Mouse (Mus musculus): ENCODE measurements around the gene Pla2g15. TPM values are rescaled to one million over a fixed set of nuclear protein-coding genes. Genes with fewer than 3 reads are reported as not detected.

Pla2g15 gene
- polyA plus RNA-seq, 1 experiment from 2014 or later = 2.7 TPM

- peaks cover 32% of the 10 kb centered on the region for H3K27me3 ChIP-seq (ENCODE audit: control insufficient read depth, insufficient read depth, low read length)
- H3K4me3 ChIP-seq (ENCODE audit: low read length) = peak overlapping the region; percentile 55
- H3K4me1 ChIP-seq (ENCODE audit: control insufficient read depth, insufficient read depth, low read length) = peaks cover 17% of the 10 kb centered on the region
- peak overlapping the region; percentile 51 for H3K9ac ChIP-seq (ENCODE audit: low read depth, low read length)
- H3K9me3 ChIP-seq (ENCODE audit: control insufficient read depth, low read length) = no peaks in the 10 kb centered on the region
- H3K27ac ChIP-seq (ENCODE audit: low read depth, low read length) = no peak overlapping the region
- WGBS = 12% methylated on average over 7 of the region's 7 CpGs
- H3K36me3 ChIP-seq (ENCODE audit: control insufficient read depth, insufficient read depth, low read length) = no peaks in the 10 kb centered on the region
- ATAC-seq (ENCODE audit: low FRiP score, low TSS enrichment) = no peak
- peak overlapping the region; percentile 86 for H3K4me2 ChIP-seq (replicated peaks; ENCODE audit: low read depth, low read length)
Observed at GRCm38 (mm10) chr8:106138616-106139015, 11.6 kb upstream of the Pla2g15 start.

DNA sequence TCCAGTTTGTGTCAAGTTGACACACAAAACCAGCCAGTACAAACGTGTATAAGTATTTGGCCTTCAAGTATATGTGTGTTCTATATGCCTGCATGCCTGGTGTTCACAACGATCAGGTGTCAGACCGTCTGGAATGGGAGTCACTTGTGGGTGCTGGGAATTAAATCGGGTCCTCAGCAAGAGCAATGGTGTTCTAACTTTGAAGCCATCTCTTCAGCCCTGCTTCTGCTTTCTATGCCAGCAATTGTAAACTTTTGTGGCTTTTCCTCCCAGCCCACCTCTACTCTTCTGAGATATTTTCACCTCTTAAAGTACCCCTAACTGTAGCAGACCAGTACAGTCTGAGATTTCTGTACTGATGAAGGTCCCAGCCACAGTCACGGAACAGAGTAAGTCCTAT, 10.0 kb upstream of the Pla2g15 start:
- H3K4me3 ChIP-seq (ENCODE audit: low read length) = no peak overlapping the region
- no peak overlapping the region for H3K27ac ChIP-seq (ENCODE audit: low read depth, low read length)
- WGBS = 69% methylated on average over 5 of the region's 5 CpGs
- no peak overlapping the region for H3K4me2 ChIP-seq (replicated peaks; ENCODE audit: low read depth, low read length)
- H3K4me1 ChIP-seq (ENCODE audit: control insufficient read depth, insufficient read depth, low read length) = peaks cover 17% of the 10 kb centered on the region
- no peak overlapping the region for H3K9ac ChIP-seq (ENCODE audit: low read depth, low read length)
- no peaks in the 10 kb centered on the region for H3K9me3 ChIP-seq (ENCODE audit: control insufficient read depth, low read length)
- peaks cover 28% of the 10 kb centered on the region for H3K27me3 ChIP-seq (ENCODE audit: control insufficient read depth, insufficient read depth, low read length)
- H3K36me3 ChIP-seq (ENCODE audit: control insufficient read depth, insufficient read depth, low read length) = no peaks in the 10 kb centered on the region
- ATAC-seq (ENCODE audit: low FRiP score, low TSS enrichment) = no peak

- WGBS = 14% methylated on average over 13 of the region's 13 CpGs
- Histone ChIP-seq H3K27ac (ENCODE audit: low read depth, low read length) (no peak overlapping the region), H3K9ac (ENCODE audit: low read depth, low read length) (no peak overlapping the region), H3K36me3 (ENCODE audit: control insufficient read depth, insufficient read depth, low read length) (no peaks in the 10 kb centered on the region), H3K4me2 (replicated peaks; ENCODE audit: low read depth, low read length) (no peak overlapping the region), H3K4me1 (ENCODE audit: control insufficient read depth, insufficient read depth, low read length) (peaks cover 15% of the 10 kb centered on the region), H3K9me3 (ENCODE audit: control insufficient read depth, low read length) (no peaks in the 10 kb centered on the region), H3K4me3 (ENCODE audit: low read length) (no peak overlapping the region), H3K27me3 (ENCODE audit: control insufficient read depth, insufficient read depth, low read length) (peaks cover 22% of the 10 kb centered on the region)
- ATAC-seq (ENCODE audit: low FRiP score, low TSS enrichment) = peak; percentile 36; the same call in 1 of the 2 replicates
Observed at GRCm38 (mm10) chr8:106140769-106141168, 9.4 kb upstream of the Pla2g15 start.

GRCm38 (mm10) chr8:106145331-106145730, 4.9 kb upstream of the Pla2g15 start:
- no peak for ATAC-seq (ENCODE audit: low FRiP score, low TSS enrichment)
- Histone ChIP-seq H3K4me1 (ENCODE audit: control insufficient read depth, insufficient read depth, low read length) (no peaks in the 10 kb centered on the region), H3K27ac (ENCODE audit: low read depth, low read length) (no peak overlapping the region), H3K9me3 (ENCODE audit: control insufficient read depth, low read length) (no peaks in the 10 kb centered on the region), H3K4me2 (replicated peaks; ENCODE audit: low read depth, low read length) (no peak overlapping the region), H3K27me3 (ENCODE audit: control insufficient read depth, insufficient read depth, low read length) (no peaks in the 10 kb centered on the region), H3K36me3 (ENCODE audit: control insufficient read depth, insufficient read depth, low read length) (no peaks in the 10 kb centered on the region), H3K9ac (ENCODE audit: low read depth, low read length) (no peak overlapping the region), H3K4me3 (ENCODE audit: low read length) (no peak overlapping the region)
- 91% methylated on average over 2 of the region's 2 CpGs for WGBS

GRCm38 (mm10) chr8:106146014-106146413, 4.2 kb upstream of the Pla2g15 start:
- Histone ChIP-seq H3K4me1 (ENCODE audit: control insufficient read depth, insufficient read depth, low read length) (peaks cover 5% of the 10 kb centered on the region), H3K9me3 (ENCODE audit: control insufficient read depth, low read length) (no peaks in the 10 kb centered on the region), H3K4me2 (replicated peaks; ENCODE audit: low read depth, low read length) (no peak overlapping the region), H3K4me3 (ENCODE audit: low read length) (no peak overlapping the region), H3K36me3 (ENCODE audit: control insufficient read depth, insufficient read depth, low read length) (no peaks in the 10 kb centered on the region), H3K27me3 (ENCODE audit: control insufficient read depth, insufficient read depth, low read length) (no peaks in the 10 kb centered on the region), H3K9ac (ENCODE audit: low read depth, low read length) (no peak overlapping the region), H3K27ac (ENCODE audit: low read depth, low read length) (no peak overlapping the region)
- 90% methylated on average over 4 of the region's 4 CpGs for WGBS
- ATAC-seq (ENCODE audit: low FRiP score, low TSS enrichment) = no peak

DNA sequence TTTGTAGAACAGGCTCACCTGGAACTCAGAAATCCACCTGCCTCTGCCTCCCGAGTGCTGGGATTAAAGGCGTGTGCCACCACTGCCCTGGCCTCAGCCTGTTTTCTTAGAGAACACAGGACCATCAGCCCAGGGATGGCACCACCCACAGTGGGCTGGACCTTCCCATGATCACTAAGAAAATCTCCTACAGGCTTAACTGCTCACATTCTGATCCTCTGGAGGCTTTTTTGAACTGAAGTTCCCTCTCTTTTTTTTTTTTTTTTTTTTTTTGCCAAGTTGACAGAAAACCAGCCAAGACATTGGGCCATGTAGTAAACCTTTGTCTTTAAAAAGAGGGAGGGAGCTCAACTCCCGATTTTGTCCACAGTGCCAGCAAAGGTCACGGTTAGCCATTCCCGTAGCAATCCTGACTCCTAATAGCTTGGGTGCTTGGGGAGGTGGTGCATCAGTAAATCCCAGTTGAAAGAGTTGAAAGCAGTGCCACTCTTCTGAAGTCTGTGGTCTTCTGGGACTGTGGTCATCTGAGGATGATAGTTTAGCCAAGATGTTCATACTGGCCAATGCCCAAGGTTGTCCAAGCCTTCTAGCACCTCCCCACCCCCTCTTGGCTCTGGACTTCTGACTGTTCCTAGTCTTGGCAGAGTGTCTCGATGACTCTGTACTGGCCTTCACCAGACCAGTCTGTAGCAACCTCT, 2.2 kb upstream of the Pla2g15 start:
- Histone ChIP-seq H3K4me3 (ENCODE audit: low read length) (no peak overlapping the region), H3K4me2 (replicated peaks; ENCODE audit: low read depth, low read length) (no peak overlapping the region), H3K9me3 (ENCODE audit: control insufficient read depth, low read length) (no peaks in the 10 kb centered on the region), H3K36me3 (ENCODE audit: control insufficient read depth, insufficient read depth, low read length) (no peaks in the 10 kb centered on the region), H3K4me1 (ENCODE audit: control insufficient read depth, insufficient read depth, low read length) (peaks cover 6% of the 10 kb centered on the region), H3K27ac (ENCODE audit: low read depth, low read length) (no peak overlapping the region), H3K9ac (ENCODE audit: low read depth, low read length) (no peak overlapping the region), H3K27me3 (ENCODE audit: control insufficient read depth, insufficient read depth, low read length) (no peaks in the 10 kb centered on the region)
- ATAC-seq (ENCODE audit: low FRiP score, low TSS enrichment) = no peak
- 90% methylated on average over 6 of the region's 6 CpGs for WGBS

GRCm38 (mm10) chr8:106149025-106149424, 1.2 kb upstream of the Pla2g15 start:
- H3K9me3 ChIP-seq (ENCODE audit: control insufficient read depth, low read length) = no peaks in the 10 kb centered on the region
- no peak overlapping the region for H3K27ac ChIP-seq (ENCODE audit: low read depth, low read length)
- H3K9ac ChIP-seq (ENCODE audit: low read depth, low read length) = no peak overlapping the region
- H3K4me3 ChIP-seq (ENCODE audit: low read length) = no peak overlapping the region
- peaks cover 6% of the 10 kb centered on the region for H3K4me1 ChIP-seq (ENCODE audit: control insufficient read depth, insufficient read depth, low read length)
- no peak for ATAC-seq (ENCODE audit: low FRiP score, low TSS enrichment)
- no peak overlapping the region for H3K4me2 ChIP-seq (replicated peaks; ENCODE audit: low read depth, low read length)
- no peaks in the 10 kb centered on the region for H3K36me3 ChIP-seq (ENCODE audit: control insufficient read depth, insufficient read depth, low read length)
- H3K27me3 ChIP-seq (ENCODE audit: control insufficient read depth, insufficient read depth, low read length) = no peaks in the 10 kb centered on the region
- WGBS = 90% methylated on average over 6 of the region's 6 CpGs

DNA sequence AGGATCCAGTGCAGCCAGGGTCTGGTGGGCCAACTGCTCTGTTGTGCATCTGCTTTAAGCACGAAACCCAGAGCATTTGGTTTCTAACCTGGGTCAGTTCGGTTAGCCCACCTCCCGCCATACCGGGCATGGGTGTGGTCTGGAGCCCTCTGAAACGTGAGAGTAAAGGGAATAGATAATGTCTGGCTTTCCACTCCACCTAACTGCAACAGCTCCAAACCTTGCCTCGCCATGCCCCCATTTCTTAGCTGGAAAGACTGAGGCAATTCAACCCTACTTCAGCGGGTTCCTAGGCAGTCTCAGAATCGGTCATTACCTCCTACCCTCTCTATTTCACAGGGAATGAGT, 428 bp downstream of the Pla2g15 start:
- Histone ChIP-seq H3K4me2 (replicated peaks; ENCODE audit: low read depth, low read length) (peak overlapping the region; percentile 69), H3K9ac (ENCODE audit: low read depth, low read length) (peak overlapping the region; percentile 78)
- WGBS = 23% methylated on average over 8 of the region's 8 CpGs

GRCm38 (mm10) chr8:106151041-106151440, 842 bp downstream of the Pla2g15 start:
- H3K4me3 ChIP-seq (ENCODE audit: low read length) = peak overlapping the region; percentile 82
- H3K27ac ChIP-seq (ENCODE audit: low read depth, low read length) = no peak overlapping the region
- peaks cover 6% of the 10 kb centered on the region for H3K4me1 ChIP-seq (ENCODE audit: control insufficient read depth, insufficient read depth, low read length)
- H3K9me3 ChIP-seq (ENCODE audit: control insufficient read depth, low read length) = no peaks in the 10 kb centered on the region
- H3K9ac ChIP-seq (ENCODE audit: low read depth, low read length) = peak overlapping the region; percentile 78; the same call in 1 of the 2 replicates
- no peak for ATAC-seq (ENCODE audit: low FRiP score, low TSS enrichment)
- peaks cover 7% of the 10 kb centered on the region; the same call in 1 of the 2 replicates for H3K36me3 ChIP-seq (ENCODE audit: control insufficient read depth, insufficient read depth, low read length)
- H3K27me3 ChIP-seq (ENCODE audit: control insufficient read depth, insufficient read depth, low read length) = no peaks in the 10 kb centered on the region
- WGBS = 79% methylated on average over 9 of the region's 9 CpGs
- H3K4me2 ChIP-seq (replicated peaks; ENCODE audit: low read depth, low read length) = peak overlapping the region; percentile 69

More for the DNA sequence above, 428 bp downstream of the Pla2g15 start:
- Histone ChIP-seq H3K4me1 (ENCODE audit: control insufficient read depth, insufficient read depth, low read length) (peaks cover 6% of the 10 kb centered on the region), H3K27me3 (ENCODE audit: control insufficient read depth, insufficient read depth, low read length) (no peaks in the 10 kb centered on the region), H3K9me3 (ENCODE audit: control insufficient read depth, low read length) (no peaks in the 10 kb centered on the region), H3K4me3 (ENCODE audit: low read length) (peak overlapping the region; percentile 82), H3K27ac (ENCODE audit: low read depth, low read length) (no peak overlapping the region), H3K36me3 (ENCODE audit: control insufficient read depth, insufficient read depth, low read length) (peaks cover 7% of the 10 kb centered on the region; the same call in 1 of the 2 replicates)
- no peak for ATAC-seq (ENCODE audit: low FRiP score, low TSS enrichment)
